Mouse (Mus musculus) right cerebral cortex, adult 18-20 months (tissue): Measurements from ENCODE around the gene Itpr3.
A peak's percentile ranks its signal among the peaks of the same experiment; 100 is the strongest.

Experiments
- DNase-seq: peaks from one replicate; pipeline ENCODE4 v3.0.0; 2022; ENCODE audit warnings: mixed read lengths

Itpr3 gene

DNA sequence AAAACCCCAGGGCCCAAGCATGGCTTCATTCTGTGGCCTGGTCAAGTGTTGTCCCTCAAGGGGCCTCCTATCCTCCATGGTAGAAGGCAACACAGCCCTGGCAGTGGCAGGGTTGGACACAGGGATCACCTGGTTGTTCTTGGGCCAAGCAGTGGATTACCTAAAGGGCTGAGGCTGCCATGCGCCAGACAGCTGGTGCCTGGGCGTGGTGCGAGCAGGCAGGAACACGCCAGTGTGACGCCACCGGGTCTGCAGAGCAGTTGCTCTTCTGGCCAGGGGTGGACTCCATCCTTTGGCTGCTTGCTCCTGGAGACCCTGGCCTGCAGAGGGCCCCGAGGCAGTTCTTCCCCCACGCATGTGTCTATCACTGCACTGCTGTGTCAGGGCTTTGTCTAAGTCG lies 16.7 kb downstream of the Itpr3 start:
- DNase-seq = no peak

- DNase-seq = no peak
These were observed 17.1 kb downstream of the Itpr3 start for GRCm38 (mm10) chr17:27074236-27074635.

DNA sequence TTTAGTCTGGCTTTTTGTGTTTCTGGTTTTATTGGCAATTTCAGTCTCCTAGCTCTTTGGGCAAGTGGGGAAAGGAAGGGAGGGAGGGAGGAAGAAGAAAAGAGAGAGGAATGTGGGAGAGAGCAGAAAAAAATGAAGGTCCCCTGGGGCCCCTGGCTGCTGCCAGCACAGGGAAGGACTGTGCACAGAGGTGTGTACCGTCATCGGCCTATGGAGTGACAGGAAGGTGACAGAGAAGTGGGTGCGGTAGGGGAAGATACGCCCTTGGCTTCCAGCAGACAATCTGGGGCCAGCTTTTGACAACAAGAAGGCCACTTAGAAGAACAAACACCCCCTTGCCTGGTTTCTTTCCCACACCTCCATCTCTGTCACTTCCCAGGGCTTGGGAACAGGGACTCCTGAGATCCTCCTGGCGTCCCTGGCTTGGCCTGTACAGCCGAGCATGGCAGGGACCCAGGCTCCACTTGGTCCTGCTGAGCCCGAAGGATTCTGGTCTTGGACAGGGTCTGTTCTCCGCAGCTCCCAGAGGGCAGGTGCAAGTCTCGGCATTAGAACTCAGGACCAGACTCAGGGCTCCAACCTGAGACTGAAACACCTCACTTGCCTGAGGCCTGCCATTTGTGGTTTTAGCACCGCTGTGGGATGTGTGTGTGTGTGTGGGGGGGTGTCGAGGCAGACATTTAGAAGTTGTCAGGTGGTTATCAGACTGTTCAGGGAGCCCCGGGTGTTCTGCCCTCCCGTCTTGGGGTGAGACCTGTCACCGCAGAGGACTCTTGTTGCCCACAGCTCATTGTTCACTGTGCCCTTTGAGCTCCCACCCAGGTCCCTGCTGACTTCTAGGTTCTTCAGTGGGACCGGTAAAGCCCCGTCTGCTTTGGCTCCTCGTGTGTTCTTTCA lies 18.0 kb downstream of the Itpr3 start:
- no peak for DNase-seq

DNA sequence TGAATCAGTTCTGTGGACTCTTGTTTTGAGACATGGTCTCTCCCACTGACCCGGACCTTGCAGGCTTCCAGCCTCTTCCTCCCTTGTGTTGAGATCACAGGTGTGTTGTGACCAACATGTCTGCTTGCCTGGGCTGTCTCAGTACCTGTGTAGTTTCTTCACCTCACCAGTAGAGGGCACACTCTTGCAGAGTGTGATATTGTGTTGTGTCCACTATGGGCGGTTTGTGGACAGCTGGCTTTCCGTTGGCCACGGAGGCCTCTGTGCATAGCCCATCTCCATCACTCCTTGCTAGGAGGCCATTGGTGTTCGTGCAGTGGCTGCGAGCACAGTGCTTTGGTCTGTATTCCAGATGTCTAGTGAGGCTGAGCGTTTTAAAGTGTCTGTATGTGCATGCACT lies 20.0 kb downstream of the Itpr3 start:
- DNase-seq = no peak

DNA sequence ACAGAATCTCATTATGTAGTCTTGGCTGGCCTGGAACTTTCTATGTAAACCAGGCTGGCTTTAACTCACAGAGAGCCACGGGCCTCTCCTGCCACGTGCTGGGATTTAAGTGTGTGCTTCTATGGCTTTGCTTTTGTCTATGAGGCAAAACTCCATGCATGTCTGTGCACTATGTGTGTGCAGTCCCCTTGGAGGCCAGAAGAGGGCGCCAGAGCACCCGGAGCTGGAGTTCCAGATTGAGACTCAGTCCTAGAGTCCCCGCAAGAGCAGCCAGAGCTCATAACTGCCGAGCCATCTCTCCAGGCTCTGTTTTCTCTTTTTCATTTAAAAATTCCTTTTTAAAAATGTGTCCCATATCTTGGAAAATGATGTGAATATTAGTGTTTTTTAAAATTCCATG lies 20.8 kb downstream of the Itpr3 start:
- DNase-seq = no peak

DNA sequence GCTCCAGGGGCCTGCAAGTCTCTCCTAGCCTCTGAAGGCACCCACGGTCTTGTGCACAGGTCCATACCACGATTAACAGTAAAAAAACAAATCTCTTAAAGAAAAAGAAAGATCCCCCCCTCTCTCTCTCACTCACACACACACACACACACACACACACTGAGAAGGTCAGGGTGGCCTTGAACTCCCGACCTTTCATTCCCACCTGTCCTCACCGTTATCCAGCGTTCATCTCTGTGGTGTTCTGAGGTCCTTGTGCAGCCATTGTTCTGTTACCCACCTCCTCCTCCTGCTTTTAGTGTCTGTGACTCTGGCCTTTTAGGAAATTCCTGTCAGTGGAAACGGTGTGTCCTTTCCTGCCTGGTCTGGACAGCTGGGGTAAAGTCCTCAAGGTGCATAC lies 21.4 kb downstream of the Itpr3 start:
- no peak for DNase-seq

DNA sequence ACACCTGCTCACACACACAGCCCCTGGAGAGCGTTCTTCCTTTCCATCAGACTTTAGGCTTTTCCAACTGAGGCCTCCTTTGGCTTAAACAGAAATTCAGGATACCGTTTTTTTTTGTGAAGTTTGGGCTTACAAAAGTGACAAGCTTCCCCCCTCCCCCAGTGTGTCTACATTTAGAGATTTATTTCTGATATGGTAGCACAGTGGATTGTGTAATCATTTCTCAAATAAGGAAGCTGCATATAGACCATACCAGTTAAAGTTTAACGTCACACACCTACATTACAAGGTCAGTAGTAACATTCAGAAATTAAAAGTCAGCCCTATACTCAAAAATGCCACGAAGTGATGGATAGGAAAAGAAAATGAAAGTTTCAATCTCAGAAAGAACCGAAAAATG lies 24.8 kb downstream of the Itpr3 start:
- DNase-seq = no peak

GRCm38 (mm10) chr17:27082796-27083195 lies 25.7 kb downstream of the Itpr3 start:
- DNase-seq = no peak

- no peak for DNase-seq
These were observed 26.5 kb downstream of the Itpr3 start for GRCm38 (mm10) chr17:27083601-27084000.

GRCm38 (mm10) chr17:27085676-27086075 lies 28.6 kb downstream of the Itpr3 start:
- no peak for DNase-seq

DNA sequence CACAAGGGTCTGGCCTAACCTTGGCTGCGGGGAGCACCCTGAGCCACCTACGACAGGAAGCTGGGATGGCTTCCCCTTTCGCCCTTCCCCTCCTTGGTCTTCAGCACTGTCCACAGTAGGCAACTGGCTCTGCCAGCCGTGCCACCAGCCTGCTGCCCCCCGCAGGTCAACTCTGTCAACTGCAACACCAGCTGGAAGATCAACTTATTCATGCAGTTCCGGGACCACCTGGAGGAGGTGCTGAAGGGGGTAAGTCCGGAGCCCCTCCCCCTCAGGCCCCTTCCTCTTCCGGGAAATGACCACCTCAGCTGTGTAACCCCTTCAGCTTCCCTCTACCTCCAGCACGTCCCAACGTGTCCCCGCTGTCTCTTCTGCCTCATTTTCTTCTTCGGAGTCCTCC lies 30.3 kb downstream of the Itpr3 start:
- no peak for DNase-seq

- no peak for DNase-seq
These were observed 33.0 kb downstream of the Itpr3 start for GRCm38 (mm10) chr17:27090068-27090467.

- DNase-seq = peak; percentile 46
These were observed 38.6 kb downstream of the Itpr3 start for GRCm38 (mm10) chr17:27095690-27096089.

DNA sequence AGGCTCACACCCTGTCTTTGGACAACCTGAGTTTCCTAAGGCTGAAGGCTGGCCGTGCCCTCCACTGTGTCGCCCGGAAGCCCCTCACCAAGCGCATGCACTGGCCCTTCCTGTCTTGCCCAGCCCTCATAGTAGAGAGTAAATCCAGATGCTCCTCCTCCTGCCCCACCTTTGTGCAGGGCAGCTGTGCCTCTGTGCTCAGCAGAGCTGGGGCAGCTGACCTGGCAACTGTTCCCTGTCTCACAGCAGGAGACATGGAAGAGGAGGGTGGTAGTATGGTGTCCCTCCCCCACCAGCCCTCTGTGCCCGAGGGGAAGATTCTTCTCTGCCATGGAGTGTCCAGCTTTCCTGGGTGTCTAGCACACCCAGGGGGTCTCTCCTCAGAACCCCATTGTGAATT lies 44.6 kb downstream of the Itpr3 start:
- DNase-seq = no peak

- DNase-seq = no peak
These were observed 48.8 kb downstream of the Itpr3 start for GRCm38 (mm10) chr17:27105698-27106470.

GRCm38 (mm10) chr17:27106745-27107144 lies 49.6 kb downstream of the Itpr3 start:
- no peak for DNase-seq

DNA sequence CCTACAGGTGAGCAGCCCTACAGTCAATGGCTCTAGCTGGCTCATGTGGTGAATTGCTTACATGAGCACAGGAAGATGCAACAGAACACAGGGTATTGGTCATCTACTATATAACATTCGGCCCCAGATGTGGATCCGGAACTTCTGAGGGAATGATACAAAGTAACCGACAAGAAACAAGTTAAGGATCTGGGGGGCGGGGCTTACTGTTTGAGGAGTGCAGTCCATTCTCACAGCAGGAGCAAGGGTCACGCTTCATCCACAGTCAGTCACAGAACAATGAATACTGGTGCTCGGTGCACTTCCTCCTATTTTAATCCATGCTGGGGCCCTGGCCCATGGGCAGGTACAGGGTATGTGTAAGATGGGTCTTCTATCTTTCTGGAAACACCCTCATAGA lies 50.8 kb downstream of the Itpr3 start:
- no peak for DNase-seq

GRCm38 (mm10) chr17:27110072-27110471 lies 53.0 kb downstream of the Itpr3 start:
- DNase-seq = no peak

GRCm38 (mm10) chr17:27118676-27119539 lies 61.8 kb downstream of the Itpr3 start:
- no peak for DNase-seq

DNA sequence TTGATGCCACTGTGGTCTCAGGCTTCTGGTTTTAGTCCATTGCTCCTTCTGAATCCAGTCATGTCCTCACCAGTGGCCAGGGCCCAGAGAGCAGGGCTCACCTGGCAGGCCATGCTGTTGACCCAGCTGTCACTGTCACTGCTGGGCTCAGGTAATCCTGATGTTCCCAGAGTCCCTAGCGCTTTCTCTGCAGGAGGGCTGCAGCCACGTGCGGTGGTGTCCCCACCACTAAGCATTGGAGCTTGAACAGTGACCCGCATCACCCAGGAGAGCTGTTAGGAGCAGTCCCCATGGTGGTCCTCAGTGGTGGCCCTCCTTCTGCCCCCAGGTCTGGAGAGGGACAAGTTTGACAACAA lies 62.4 kb downstream of the Itpr3 start:
- DNase-seq = no peak

DNA sequence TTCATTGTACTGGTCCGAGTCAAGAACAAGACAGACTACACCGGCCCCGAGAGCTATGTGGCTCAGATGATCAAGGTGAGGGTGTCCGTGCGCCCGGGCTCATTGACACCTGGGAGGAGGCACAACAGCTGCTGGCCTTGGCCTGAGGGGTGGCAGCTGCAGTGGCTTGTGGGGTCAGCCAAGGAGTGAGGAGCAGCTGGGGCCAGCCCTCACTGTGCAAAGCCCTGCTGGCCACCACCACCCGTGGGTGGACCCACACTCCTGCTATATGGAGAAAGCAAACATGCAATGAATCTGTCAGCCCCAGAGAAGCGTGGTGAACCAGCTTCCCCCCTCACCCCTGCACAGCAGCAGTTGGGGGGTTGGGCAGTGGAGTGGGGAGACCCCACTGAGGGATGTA lies 62.9 kb downstream of the Itpr3 start:
- DNase-seq = no peak

DNA sequence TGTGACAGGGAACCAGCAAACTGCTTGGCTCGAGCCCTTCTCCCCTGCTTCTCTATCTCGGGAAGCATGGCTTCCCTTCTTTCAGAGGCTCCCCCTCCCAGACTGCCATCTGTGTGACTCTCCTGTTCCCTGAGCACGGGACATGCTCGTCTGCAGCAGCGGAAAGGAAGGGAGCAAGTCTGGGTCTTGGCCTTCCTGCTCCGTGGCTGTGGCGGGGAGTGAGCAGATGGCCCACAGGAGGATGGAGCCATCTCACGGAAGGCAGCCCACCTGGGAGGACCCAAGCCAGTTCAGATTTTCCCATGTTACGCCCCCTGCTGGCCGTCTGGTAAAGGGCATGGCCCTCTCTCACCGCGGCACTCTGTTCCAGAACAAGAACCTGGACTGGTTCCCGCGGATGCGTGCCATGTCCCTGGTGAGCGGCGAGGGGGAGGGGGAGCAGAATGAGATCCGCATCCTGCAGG lies 63.5 kb downstream of the Itpr3 start:
- DNase-seq = peak; percentile 74

DNA sequence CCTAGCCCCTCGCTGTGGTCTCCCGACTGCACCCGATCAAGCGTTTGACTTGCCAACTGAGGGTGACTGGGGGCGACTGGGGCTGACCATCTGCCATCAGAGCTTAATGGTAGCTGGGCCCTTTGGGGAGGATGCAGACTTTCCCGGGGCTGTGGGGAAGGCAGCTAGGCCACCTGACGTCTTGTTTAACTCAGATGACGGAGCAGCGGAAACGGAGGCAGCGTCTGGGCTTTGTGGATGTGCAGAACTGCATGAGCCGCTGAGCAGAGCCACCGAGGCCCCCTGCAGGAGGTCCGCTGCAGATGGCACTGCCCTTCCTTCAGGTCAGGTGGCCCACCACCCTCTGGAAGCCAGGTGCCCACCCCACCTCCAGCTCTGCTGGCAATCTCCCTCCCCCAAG lies 64.2 kb downstream of the Itpr3 start:
- DNase-seq = no peak
